Mouse (Mus musculus) right cerebral cortex, postnatal 14 days (tissue): ENCODE data around the gene Calcrl.
"Not testable (repeated sequence)": the region's sequence is repeated elsewhere in the genome, so short reads cannot be mapped to it uniquely, and the experiment has no call there.

Experiments
- DNase-seq: peaks from one replicate; pipeline ENCODE4 v3.0.0; 2022

Calcrl gene

GRCm38 (mm10) chr2:84388537-84388936, 36.7 kb downstream of the Calcrl start:
- not testable (repeated sequence) for DNase-seq

- no peak for DNase-seq
These were observed 37.2 kb downstream of the Calcrl start for GRCm38 (mm10) chr2:84388023-84388416.

GRCm38 (mm10) chr2:84387394-84388022, 37.7 kb downstream of the Calcrl start:
- no peak for DNase-seq

GRCm38 (mm10) chr2:84386563-84387393, 38.4 kb downstream of the Calcrl start:
- no peak for DNase-seq

- no peak for DNase-seq
These were observed 40.1 kb downstream of the Calcrl start for GRCm38 (mm10) chr2:84384911-84385693.

GRCm38 (mm10) chr2:84383828-84384227, 41.4 kb downstream of the Calcrl start:
- no peak for DNase-seq

GRCm38 (mm10) chr2:84382556-84382955, 42.7 kb downstream of the Calcrl start:
- DNase-seq: no peak

GRCm38 (mm10) chr2:84381997-84382396, 43.2 kb downstream of the Calcrl start:
- DNase-seq: no peak

GRCm38 (mm10) chr2:84380816-84381215, 44.4 kb downstream of the Calcrl start:
- DNase-seq: no peak

- no peak for DNase-seq
These were observed 46.5 kb downstream of the Calcrl start for GRCm38 (mm10) chr2:84378678-84379077.

- DNase-seq: no peak
These were observed 56.0 kb downstream of the Calcrl start for GRCm38 (mm10) chr2:84369256-84369655.

GRCm38 (mm10) chr2:84366742-84367141, 58.5 kb downstream of the Calcrl start:
- no peak for DNase-seq

GRCm38 (mm10) chr2:84365266-84365665, 59.9 kb downstream of the Calcrl start:
- no peak for DNase-seq

- DNase-seq: no peak
These were observed 62.2 kb downstream of the Calcrl start for GRCm38 (mm10) chr2:84362779-84363719.

GRCm38 (mm10) chr2:84358690-84359343, 66.4 kb downstream of the Calcrl start:
- DNase-seq: no peak

GRCm38 (mm10) chr2:84355281-84355680, 69.9 kb downstream of the Calcrl start:
- DNase-seq: no peak

- DNase-seq: no peak
These were observed 77.8 kb downstream of the Calcrl start for GRCm38 (mm10) chr2:84347376-84347775.

GRCm38 (mm10) chr2:84343756-84344155, 81.5 kb downstream of the Calcrl start:
- DNase-seq: no peak

- DNase-seq: no peak
These were observed 87.3 kb downstream of the Calcrl start for GRCm38 (mm10) chr2:84337774-84338450.

- no peak for DNase-seq
These were observed 88.9 kb downstream of the Calcrl start for GRCm38 (mm10) chr2:84336331-84336730.

GRCm38 (mm10) chr2:84316185-84316805, 108.9 kb downstream of the Calcrl start:
- DNase-seq: no peak
